Mouse (Mus musculus): ENCODE measurements around the gene Mpo. TPM values are rescaled to one million over a fixed set of nuclear protein-coding genes. Genes with fewer than 3 reads are reported as not detected.
A peak's percentile ranks its signal among the peaks of the same experiment; 100 is the strongest.

Mpo gene
- polyA plus RNA-seq, 1 experiment from 2014 or later = 425 TPM

DNA sequence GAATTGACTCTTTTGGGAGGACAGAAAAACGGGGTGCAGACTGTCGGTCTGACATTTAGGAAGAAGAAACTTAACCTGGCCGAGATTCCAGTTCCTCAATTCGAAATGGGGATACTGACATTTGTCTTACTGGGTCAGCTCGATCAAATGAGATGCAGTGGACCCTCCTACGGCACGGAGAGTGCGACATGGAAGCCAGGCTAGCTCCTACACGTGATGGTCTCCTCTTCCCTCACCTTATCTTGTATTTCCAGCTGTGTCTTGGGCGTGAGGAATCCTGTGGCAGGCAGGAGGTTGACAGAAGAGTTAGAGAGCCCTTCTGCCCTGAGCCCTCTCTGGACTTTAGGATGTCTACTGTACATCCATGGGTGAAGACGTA is 43.3 kb upstream of the Mpo start:
- H3K4me3 ChIP-seq (ENCODE audit: low read depth, low read length) = peak overlapping the region; percentile 59
- H3K27ac ChIP-seq (ENCODE audit: low read length) = peak overlapping the region; percentile 99
- H3K4me1 ChIP-seq (ENCODE audit: control insufficient read depth, low read depth, low read length) = peaks cover 71% of the 10 kb centered on the region
- peak overlapping the region; percentile 85 for H3K4me2 ChIP-seq (ENCODE audit: low read depth, low read length)
- no peaks in the 10 kb centered on the region; the same call in 1 of the 2 replicates for H3K36me3 ChIP-seq (ENCODE audit: control insufficient read depth, insufficient read depth)
- peak overlapping the region; percentile 77 for H3K9ac ChIP-seq (ENCODE audit: low read depth, low read length)
- peak; percentile 75 for ATAC-seq (ENCODE audit: low read depth)
- no peaks in the 10 kb centered on the region for H3K9me3 ChIP-seq (replicated peaks; ENCODE audit: control insufficient read depth, low read length)
- 10% methylated on average over 11 of the region's 11 CpGs for WGBS (ENCODE audit: insufficient replicate concordance)
- no peaks in the 10 kb centered on the region for H3K27me3 ChIP-seq (ENCODE audit: control insufficient read depth, insufficient read depth, low read depth, low read length)

DNA sequence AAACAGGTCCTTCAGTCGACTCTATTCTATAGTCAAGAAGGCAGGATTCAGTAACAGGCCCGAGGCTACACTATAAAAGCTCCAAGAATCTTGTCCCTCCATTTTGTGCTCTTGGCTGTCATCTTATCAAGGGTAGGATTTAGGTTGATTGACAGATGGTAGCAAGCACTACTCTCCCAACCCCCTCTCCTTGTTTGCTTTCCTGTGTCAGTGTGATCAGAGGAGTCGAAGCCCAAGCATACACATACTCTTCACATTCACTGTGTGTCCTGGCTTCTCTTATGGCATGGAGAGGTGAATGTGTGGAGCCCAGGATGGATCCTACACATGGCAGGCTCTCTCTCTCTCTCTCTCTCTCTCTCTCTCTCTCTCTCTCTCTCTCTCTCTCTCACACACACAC is 42.9 kb upstream of the Mpo start:
- Histone ChIP-seq H3K9ac (ENCODE audit: low read depth, low read length) (peak overlapping the region; percentile 77), H3K4me2 (ENCODE audit: low read depth, low read length) (peak overlapping the region; percentile 85), H3K4me3 (ENCODE audit: low read depth, low read length) (peak overlapping the region; percentile 59), H3K9me3 (replicated peaks; ENCODE audit: control insufficient read depth, low read length) (no peaks in the 10 kb centered on the region), H3K27ac (ENCODE audit: low read length) (peak overlapping the region; percentile 99), H3K36me3 (ENCODE audit: control insufficient read depth, insufficient read depth) (no peaks in the 10 kb centered on the region; the same call in 1 of the 2 replicates), H3K27me3 (ENCODE audit: control insufficient read depth, insufficient read depth, low read depth, low read length) (no peaks in the 10 kb centered on the region), H3K4me1 (ENCODE audit: control insufficient read depth, low read depth, low read length) (peaks cover 73% of the 10 kb centered on the region)
- no peak for ATAC-seq (ENCODE audit: low read depth)
- 12% methylated on average over 3 of the region's 3 CpGs for WGBS (ENCODE audit: insufficient replicate concordance)

DNA sequence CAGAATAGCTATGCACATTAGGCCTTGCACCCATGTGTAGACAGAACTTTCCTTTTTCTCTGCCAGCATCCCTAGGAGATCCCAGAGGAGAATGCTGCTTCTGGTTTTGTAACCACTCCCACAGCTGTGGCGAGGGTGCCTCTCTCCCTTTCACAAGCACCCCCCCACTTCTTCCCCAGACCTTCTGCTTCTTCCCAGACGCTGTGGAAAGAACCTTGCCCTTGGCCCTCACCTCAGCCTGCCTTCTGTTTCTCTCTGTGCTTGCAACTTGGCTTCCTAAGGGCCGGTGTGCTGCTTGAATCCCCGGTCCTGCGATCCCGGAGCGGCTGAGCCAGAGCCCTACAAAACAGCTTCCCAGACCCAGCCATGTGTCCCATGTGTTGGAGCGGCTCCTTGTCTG is 42.4 kb upstream of the Mpo start:
- H3K4me1 ChIP-seq (ENCODE audit: control insufficient read depth, low read depth, low read length) = peaks cover 73% of the 10 kb centered on the region
- H3K27me3 ChIP-seq (ENCODE audit: control insufficient read depth, insufficient read depth, low read depth, low read length) = no peaks in the 10 kb centered on the region
- H3K9ac ChIP-seq (ENCODE audit: low read depth, low read length) = peak overlapping the region; percentile 77
- no peak for ATAC-seq (ENCODE audit: low read depth)
- H3K4me2 ChIP-seq (ENCODE audit: low read depth, low read length) = peak overlapping the region; percentile 85
- peak overlapping the region; percentile 59 for H3K4me3 ChIP-seq (ENCODE audit: low read depth, low read length)
- peak overlapping the region; percentile 99 for H3K27ac ChIP-seq (ENCODE audit: low read length)
- no peaks in the 10 kb centered on the region for H3K36me3 ChIP-seq (ENCODE audit: control insufficient read depth, insufficient read depth)
- WGBS (ENCODE audit: insufficient replicate concordance) = 29% methylated on average over 8 of the region's 8 CpGs
- H3K9me3 ChIP-seq (replicated peaks; ENCODE audit: control insufficient read depth, low read length) = no peaks in the 10 kb centered on the region

DNA sequence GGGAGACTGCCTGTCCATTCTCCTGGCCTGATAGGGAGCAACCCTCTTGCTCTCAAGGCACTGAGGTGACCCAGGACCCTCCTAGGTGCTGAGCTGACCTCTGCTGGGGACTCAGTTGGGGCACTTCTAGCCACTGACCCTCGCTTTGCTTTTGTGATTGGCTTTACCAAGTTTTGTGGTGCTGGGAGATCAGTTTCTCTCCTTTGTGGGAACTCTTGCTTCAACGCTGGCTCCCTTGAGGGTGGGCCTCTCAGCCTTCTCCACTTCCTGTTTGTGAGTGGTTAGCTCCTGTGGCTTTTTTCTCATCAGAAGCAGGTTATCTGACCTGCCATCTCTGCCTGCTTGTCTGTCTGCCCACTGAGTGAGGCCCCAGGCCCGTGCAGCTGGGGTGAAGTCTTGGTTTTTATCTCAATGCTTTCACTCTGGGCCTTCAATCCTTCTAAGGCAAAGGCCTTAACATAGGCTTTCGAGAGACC is 41.9 kb upstream of the Mpo start:
- Histone ChIP-seq H3K27ac (ENCODE audit: low read length) (peak overlapping the region; percentile 99), H3K4me1 (ENCODE audit: control insufficient read depth, low read depth, low read length) (peaks cover 73% of the 10 kb centered on the region), H3K9me3 (replicated peaks; ENCODE audit: control insufficient read depth, low read length) (no peaks in the 10 kb centered on the region), H3K36me3 (ENCODE audit: control insufficient read depth, insufficient read depth) (no peaks in the 10 kb centered on the region), H3K4me2 (ENCODE audit: low read depth, low read length) (peak overlapping the region; percentile 85), H3K9ac (ENCODE audit: low read depth, low read length) (peak overlapping the region; percentile 77), H3K27me3 (ENCODE audit: control insufficient read depth, insufficient read depth, low read depth, low read length) (no peaks in the 10 kb centered on the region), H3K4me3 (ENCODE audit: low read depth, low read length) (peak overlapping the region; percentile 59)
- ATAC-seq (ENCODE audit: low read depth) = 0 out of 2 replicates have a peak, but pooled peaks have one; percentile 2
- 19% methylated on average over 4 of the region's 4 CpGs for WGBS (ENCODE audit: insufficient replicate concordance)

DNA sequence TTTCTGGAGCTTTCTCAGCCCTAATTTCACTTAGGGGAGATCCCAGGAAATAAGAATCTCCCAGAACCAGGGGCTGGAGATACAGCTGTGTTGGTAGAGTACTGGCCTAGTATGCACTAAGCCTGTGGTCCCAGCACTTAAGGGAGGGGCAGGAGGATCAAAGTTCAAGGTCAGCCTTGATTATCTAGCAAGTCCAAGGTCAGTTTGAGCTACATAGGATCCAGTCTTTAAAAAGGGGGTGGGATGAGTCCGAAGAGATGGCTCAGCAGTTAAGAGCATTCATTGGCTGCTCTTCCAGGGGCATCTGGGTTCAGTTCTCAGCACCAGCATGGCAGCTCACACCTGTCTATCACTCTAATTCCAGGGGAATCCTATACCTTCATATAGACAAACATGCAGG is 41.1 kb upstream of the Mpo start:
- peaks cover 73% of the 10 kb centered on the region for H3K4me1 ChIP-seq (ENCODE audit: control insufficient read depth, low read depth, low read length)
- peak overlapping the region; percentile 77 for H3K9ac ChIP-seq (ENCODE audit: low read depth, low read length)
- H3K27me3 ChIP-seq (ENCODE audit: control insufficient read depth, insufficient read depth, low read depth, low read length) = no peaks in the 10 kb centered on the region
- ATAC-seq (ENCODE audit: low read depth) = no peak
- H3K9me3 ChIP-seq (replicated peaks; ENCODE audit: control insufficient read depth, low read length) = no peaks in the 10 kb centered on the region
- peak overlapping the region; percentile 59 for H3K4me3 ChIP-seq (ENCODE audit: low read depth, low read length)
- peak overlapping the region; percentile 85 for H3K4me2 ChIP-seq (ENCODE audit: low read depth, low read length)
- H3K27ac ChIP-seq (ENCODE audit: low read length) = peak overlapping the region; percentile 99
- 24% methylated on average over 1 of the region's 1 CpGs for WGBS (ENCODE audit: insufficient replicate concordance)
- peaks cover 7% of the 10 kb centered on the region for H3K36me3 ChIP-seq (ENCODE audit: control insufficient read depth, insufficient read depth)

DNA sequence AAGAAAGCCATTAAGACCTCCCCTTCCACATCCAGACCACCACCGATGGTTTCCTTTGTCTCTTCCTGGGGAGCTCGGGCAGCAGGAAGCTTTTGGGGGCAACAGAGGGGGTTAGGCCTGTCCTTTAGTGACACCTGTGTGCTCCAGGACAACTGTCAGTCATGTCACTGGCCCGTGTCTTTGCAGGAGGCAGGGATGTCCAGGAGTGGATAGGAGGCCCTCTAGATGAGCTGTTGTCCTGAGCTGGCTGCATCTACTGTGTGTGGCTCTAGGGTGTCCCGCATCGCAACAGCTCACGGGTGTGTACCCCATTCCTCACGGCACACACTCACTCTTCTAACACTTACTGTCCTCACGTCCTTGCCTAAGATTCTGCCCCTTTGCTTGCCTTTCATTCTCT is 40.1 kb upstream of the Mpo start:
- Histone ChIP-seq H3K36me3 (ENCODE audit: control insufficient read depth, insufficient read depth) (peaks cover 12% of the 10 kb centered on the region), H3K9ac (ENCODE audit: low read depth, low read length) (peak overlapping the region; percentile 89), H3K27me3 (ENCODE audit: control insufficient read depth, insufficient read depth, low read depth, low read length) (no peaks in the 10 kb centered on the region), H3K4me3 (ENCODE audit: low read depth, low read length) (peak overlapping the region; percentile 75; the same call in 1 of the 2 replicates), H3K27ac (ENCODE audit: low read length) (peak overlapping the region; percentile 99), H3K4me1 (ENCODE audit: control insufficient read depth, low read depth, low read length) (peaks cover 69% of the 10 kb centered on the region), H3K4me2 (ENCODE audit: low read depth, low read length) (peak overlapping the region; percentile 80), H3K9me3 (replicated peaks; ENCODE audit: control insufficient read depth, low read length) (no peaks in the 10 kb centered on the region)
- no peak for ATAC-seq (ENCODE audit: low read depth)
- 35% methylated on average over 8 of the region's 8 CpGs for WGBS (ENCODE audit: insufficient replicate concordance)

DNA sequence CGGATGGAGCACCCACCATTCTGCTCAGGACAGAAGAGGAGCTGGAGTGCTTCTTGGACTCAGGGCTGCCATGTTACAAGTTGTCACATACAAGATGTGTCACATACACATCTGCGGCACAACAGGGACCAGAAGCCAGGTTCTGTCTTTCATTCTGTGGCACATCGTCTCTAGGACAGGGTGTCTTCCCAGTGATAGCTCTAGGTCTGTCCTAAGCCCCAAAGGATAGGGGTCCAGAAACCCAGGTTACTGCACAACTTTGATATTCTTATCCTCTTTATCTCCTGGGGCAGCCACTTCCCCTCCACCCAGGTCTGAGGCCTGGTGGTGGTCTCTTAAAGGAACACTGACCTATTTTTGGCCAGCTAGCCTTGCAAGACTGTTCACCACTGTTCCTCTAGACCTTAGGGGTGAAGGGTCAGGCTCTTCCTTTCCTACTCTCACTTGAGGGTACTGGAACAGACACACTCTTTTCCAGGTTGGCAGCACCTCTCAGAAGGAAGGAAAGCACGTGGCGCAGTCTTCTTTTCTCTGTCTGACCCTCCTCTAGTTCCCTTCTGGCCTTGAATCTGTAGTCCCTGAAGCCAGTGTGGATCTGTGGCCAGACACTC is 39.4 kb upstream of the Mpo start:
- Histone ChIP-seq H3K27ac (ENCODE audit: low read length) (peak overlapping the region; percentile 99), H3K9ac (ENCODE audit: low read depth, low read length) (peak overlapping the region; percentile 89), H3K4me3 (ENCODE audit: low read depth, low read length) (peak overlapping the region; percentile 75), H3K9me3 (replicated peaks; ENCODE audit: control insufficient read depth, low read length) (no peaks in the 10 kb centered on the region), H3K27me3 (ENCODE audit: control insufficient read depth, insufficient read depth, low read depth, low read length) (no peaks in the 10 kb centered on the region), H3K4me1 (ENCODE audit: control insufficient read depth, low read depth, low read length) (peaks cover 67% of the 10 kb centered on the region), H3K36me3 (ENCODE audit: control insufficient read depth, insufficient read depth) (peaks cover 13% of the 10 kb centered on the region), H3K4me2 (ENCODE audit: low read depth, low read length) (peak overlapping the region; percentile 80)
- 19% methylated on average over 5 of the region's 5 CpGs for WGBS (ENCODE audit: insufficient replicate concordance)
- no peak for ATAC-seq (ENCODE audit: low read depth)

DNA sequence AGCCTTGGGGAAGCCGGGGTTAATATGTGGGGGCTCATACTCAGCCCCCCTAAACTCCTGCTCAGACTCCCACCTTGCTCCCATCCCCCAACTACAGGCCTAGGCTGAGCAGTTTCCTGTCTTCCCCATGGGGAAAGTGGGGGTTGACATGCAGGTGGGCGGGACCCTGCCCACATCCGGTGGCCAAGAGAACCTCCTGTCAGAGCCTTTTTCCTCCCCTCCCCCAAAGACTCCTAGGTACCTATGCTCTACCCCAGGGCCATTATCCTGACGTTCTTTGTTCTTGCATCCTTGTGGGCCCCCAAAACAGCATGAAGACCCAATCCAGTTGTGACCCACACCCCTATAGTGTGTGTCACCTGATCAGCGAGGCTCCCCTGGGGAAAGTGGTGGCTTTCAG is 38.8 kb upstream of the Mpo start:
- no peak for ATAC-seq (ENCODE audit: low read depth)
- H3K9ac ChIP-seq (ENCODE audit: low read depth, low read length) = peak overlapping the region; percentile 89
- H3K4me3 ChIP-seq (ENCODE audit: low read depth, low read length) = peak overlapping the region; percentile 75
- H3K9me3 ChIP-seq (replicated peaks; ENCODE audit: control insufficient read depth, low read length) = no peaks in the 10 kb centered on the region
- peak overlapping the region; percentile 80 for H3K4me2 ChIP-seq (ENCODE audit: low read depth, low read length)
- WGBS (ENCODE audit: insufficient replicate concordance) = 11% methylated on average over 5 of the region's 5 CpGs
- no peaks in the 10 kb centered on the region for H3K27me3 ChIP-seq (ENCODE audit: control insufficient read depth, insufficient read depth, low read depth, low read length)
- H3K27ac ChIP-seq (ENCODE audit: low read length) = peak overlapping the region; percentile 99
- peaks cover 63% of the 10 kb centered on the region for H3K4me1 ChIP-seq (ENCODE audit: control insufficient read depth, low read depth, low read length)
- H3K36me3 ChIP-seq (ENCODE audit: control insufficient read depth, insufficient read depth) = peaks cover 13% of the 10 kb centered on the region

DNA sequence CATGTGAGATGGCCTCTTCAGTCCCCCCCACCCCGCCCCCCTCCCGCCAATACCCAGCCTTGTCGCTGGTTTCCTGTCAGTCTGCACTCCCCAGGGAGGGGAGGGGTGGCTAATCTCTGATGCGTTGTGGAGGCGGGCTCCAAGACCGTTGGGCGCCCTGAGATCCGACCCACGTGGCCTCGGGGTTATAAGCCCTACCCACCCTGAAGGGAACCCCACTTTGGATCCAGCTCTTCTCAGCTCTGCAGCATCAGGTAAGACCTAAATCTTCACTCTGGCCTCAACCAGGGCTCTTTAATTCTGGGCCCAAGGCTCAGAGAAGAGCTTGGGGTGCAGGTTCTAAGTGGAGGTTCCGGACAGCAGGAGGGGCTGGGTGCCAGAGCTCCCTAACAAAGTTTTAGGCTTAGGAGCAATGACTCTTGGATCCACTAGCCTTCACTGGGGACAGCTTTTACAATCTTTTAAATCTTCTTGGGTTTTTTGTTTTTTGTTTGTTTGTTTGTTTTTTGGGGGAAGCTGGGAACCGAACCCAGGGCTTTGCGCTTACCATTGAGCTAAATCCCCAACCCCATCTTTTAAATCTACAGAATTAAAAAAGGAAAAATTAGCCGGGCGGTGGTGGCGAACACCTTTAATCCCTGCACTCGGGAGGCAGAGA is 37.9 kb upstream of the Mpo start:
- peak overlapping the region; percentile 89 for H3K9ac ChIP-seq (ENCODE audit: low read depth, low read length)
- H3K4me1 ChIP-seq (ENCODE audit: control insufficient read depth, low read depth, low read length) = peaks cover 57% of the 10 kb centered on the region
- H3K27ac ChIP-seq (ENCODE audit: low read length) = peak overlapping the region; percentile 99
- peak overlapping the region; percentile 75 for H3K4me3 ChIP-seq (ENCODE audit: low read depth, low read length)
- peak overlapping the region; percentile 80 for H3K4me2 ChIP-seq (ENCODE audit: low read depth, low read length)
- 8% methylated on average over 17 of the region's 17 CpGs for WGBS (ENCODE audit: insufficient replicate concordance)
- ATAC-seq (ENCODE audit: low read depth) = peak; percentile 80
- H3K36me3 ChIP-seq (ENCODE audit: control insufficient read depth, insufficient read depth) = peaks cover 13% of the 10 kb centered on the region
- H3K9me3 ChIP-seq (replicated peaks; ENCODE audit: control insufficient read depth, low read length) = no peaks in the 10 kb centered on the region
- peaks cover 3% of the 10 kb centered on the region for H3K27me3 ChIP-seq (ENCODE audit: control insufficient read depth, insufficient read depth, low read depth, low read length)

Measured in liver, embryonic 16.5 days (tissue).